Mouse (Mus musculus): Measurements from ENCODE around the gene Lpp.

DNA sequence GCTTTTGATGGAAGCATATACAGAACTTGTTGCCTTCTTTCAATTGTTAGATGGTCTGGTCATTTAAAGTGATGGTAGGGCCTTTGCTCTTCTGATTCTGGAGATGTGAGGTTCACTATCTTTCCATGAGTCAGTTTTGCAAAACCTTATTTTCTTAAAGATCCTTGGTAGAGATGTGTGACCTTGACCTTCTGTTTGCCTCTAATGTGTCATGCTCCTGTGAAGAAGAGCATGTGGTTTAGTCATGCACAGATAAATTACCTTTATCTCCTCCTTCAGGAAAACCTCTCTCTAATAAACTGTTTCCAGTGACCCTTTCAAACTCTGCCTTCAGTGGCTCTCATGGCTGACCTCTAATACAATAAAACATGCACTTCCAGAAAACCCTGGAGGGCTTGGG lies 356.5 kb downstream of the Lpp start:
- no peak for TF ChIP-seq CTCF (IDR thresholded peaks at IDR 0.05; ENCODE audit: borderline replicate concordance, insufficient read depth, low read depth, low read length)
- no peak for TF ChIP-seq POLR2A (IDR thresholded peaks at IDR 0.05; ENCODE audit: borderline replicate concordance, insufficient read depth, low read length)

All from cerebellum, adult 2 months (tissue).